Mouse (Mus musculus) heart, adult 2 months (tissue): ENCODE results near the gene Get4. TPM values are rescaled to one million over a fixed set of nuclear protein-coding genes. Genes with fewer than 3 reads are reported as not detected.

Experiments
- DNase-seq, 2 experiments: peaks; one replicate each; pipeline ENCODE4 v3.0.0; 2021
- H3K27ac ChIP-seq: fragments of 200-600 bp; 2 replicates; pipeline ENCODE4 v1.8.1; 2022
- H3K27me3 ChIP-seq: fragments of 200-500 bp; 2 replicates; pipeline ENCODE4 v1.6.1; 2012; ENCODE audit warnings: mild to moderate bottlenecking, low read length, inconsistent platforms, mixed read lengths; ENCODE audit not compliant: control insufficient read depth, insufficient read depth
- H3K36me3 ChIP-seq: fragments of 200-500 bp; 2 replicates; pipeline ENCODE4 v1.6.1; 2012; ENCODE audit warnings: low read length, inconsistent platforms; ENCODE audit not compliant: control insufficient read depth, insufficient read depth
- H3K4me1 ChIP-seq: fragments of 200-500 bp; 2 replicates; pipeline ENCODE4 v1.6.1; 2011; ENCODE audit warnings: low read length; ENCODE audit not compliant: control insufficient read depth, insufficient read depth
- H3K4me3 ChIP-seq: fragments of 200-600 bp; 2 replicates; pipeline ENCODE4 v1.8.1; 2022
- H3K79me2 ChIP-seq: fragments of 200-500 bp; replicated peaks from 2 replicates; pipeline ENCODE4 v1.6.1; 2012; ENCODE audit warnings: mild to moderate bottlenecking, inconsistent platforms, low read length, moderate library complexity, mixed read lengths; ENCODE audit not compliant: control insufficient read depth, insufficient read depth
- H3K9ac ChIP-seq: fragments of 200-500 bp; 2 replicates; pipeline ENCODE4 v1.6.1; 2012; ENCODE audit warnings: low read depth, mild to moderate bottlenecking, control low read depth, inconsistent platforms, low read length, mixed read lengths
- CTCF ChIP-seq: fragments of 200-600 bp; IDR thresholded peaks from 2 replicates; pipeline ENCODE4 v1.8.1; 2022; ENCODE audit warnings: antibody characterized with exemption, mild to moderate bottlenecking, moderate library complexity
- EP300 ChIP-seq: fragments of 200-500 bp; IDR thresholded peaks from 2 replicates; pipeline ENCODE4 v1.6.1; 2011; ENCODE audit warnings: low read depth, low read length, control low read depth; ENCODE audit not compliant: insufficient read depth
- POLR2A ChIP-seq: fragments of 200-500 bp; IDR thresholded peaks from 2 replicates; pipeline ENCODE4 v1.6.1; 2011; ENCODE audit warnings: mild to moderate bottlenecking, low read depth, low read length, control low read depth; ENCODE audit not compliant: insufficient read depth
- WGBS: fragments of 180-500 bp; shearing (Covaris S2); methylation state at CpG from one replicate; pipeline ENCODE4 v1.1.7; 2018; 5-methylcytosine and 5-hydroxymethylcytosine counted together
- intact Hi-C: fragments of 180-260 bp; cut with DNase I; formaldehyde crosslinking; loops from one replicate; pipeline ENCODE4 v1.15.1; 2025
- polyA plus RNA-seq: library from polyadenylated mRNA; depleted of rRNA; stranded (reverse); fragments of >200 nt; gene quantifications from 2 replicates; pipeline ENCODE4 v1.2.3, GENCODE M21; 2012
- total RNA-seq, 2 experiments: library from RNA; stranded (reverse); gene quantifications; 2 replicates each; pipeline ENCODE4 v1.2.3; 2021

Get4 gene
- total and polyA plus RNA-seq, 3 experiments: 38.2 to 57.3 (median 45.4) TPM

GRCm38 (mm10) chr5:139208871-139209684, 43.0 kb upstream of the Get4 start:
- Histone ChIP-seq H3K9ac (no peak overlapping the region), H3K4me3 (no peak overlapping the region), H3K27ac (no peak overlapping the region), H3K79me2 (peaks cover 16% of the 10 kb centered on the region), H3K27me3 (no peaks in the 10 kb centered on the region), H3K4me1 (peaks cover 1% of the 10 kb centered on the region), H3K36me3 (0 out of 2 replicates have a peak, but pooled peaks cover 4% of the 10 kb centered on the region)
- TF ChIP-seq CTCF (peak; percentile 56), EP300 (no peak)
- WGBS: 88% methylated on average over 10 of the region's 10 CpGs
- intact Hi-C loops: no loop called here
- no peak for DNase-seq

- Histone ChIP-seq H3K36me3 (0 out of 2 replicates have a peak, but pooled peaks cover 4% of the 10 kb centered on the region), H3K27me3 (no peaks in the 10 kb centered on the region), H3K9ac (no peak overlapping the region), H3K4me1 (peaks cover 1% of the 10 kb centered on the region), H3K79me2 (peaks cover 16% of the 10 kb centered on the region), H3K27ac (no peak overlapping the region), H3K4me3 (no peak overlapping the region)
- intact Hi-C loops: no loop called here
- 88% methylated on average over 7 of the region's 7 CpGs for WGBS
- TF ChIP-seq CTCF (no peak), POLR2A (no peak), EP300 (no peak)
- DNase-seq: no peak
Measured at GRCm38 (mm10) chr5:139209685-139210026, 42.5 kb upstream of the Get4 start.

GRCm38 (mm10) chr5:139211737-139212385, 40.3 kb upstream of the Get4 start:
- intact Hi-C loops: no loop called here
- Histone ChIP-seq H3K27me3 (no peaks in the 10 kb centered on the region), H3K4me1 (peaks cover 3% of the 10 kb centered on the region), H3K4me3 (no peak overlapping the region), H3K36me3 (peaks cover 6% of the 10 kb centered on the region), H3K79me2 (peaks cover 15% of the 10 kb centered on the region), H3K27ac (no peak overlapping the region), H3K9ac (no peak overlapping the region)
- no peak for TF ChIP-seq POLR2A
- no peak for TF ChIP-seq CTCF
- no peak for TF ChIP-seq EP300
- WGBS: 71% methylated on average over 11 of the region's 11 CpGs
- DNase-seq: no peak

- peaks cover 10% of the 10 kb centered on the region for H3K79me2 ChIP-seq
- no peak overlapping the region for H3K9ac ChIP-seq
- intact Hi-C loops: no loop called here
- H3K4me3 ChIP-seq: no peak overlapping the region
- no peak for DNase-seq
- H3K27me3 ChIP-seq: no peaks in the 10 kb centered on the region
- TF ChIP-seq EP300 (no peak), CTCF (no peak), POLR2A (no peak)
- no peak overlapping the region for H3K27ac ChIP-seq
- H3K36me3 ChIP-seq: peaks cover 6% of the 10 kb centered on the region
- peaks cover 3% of the 10 kb centered on the region for H3K4me1 ChIP-seq
Measured at GRCm38 (mm10) chr5:139214298-139214697, 37.8 kb upstream of the Get4 start.

GRCm38 (mm10) chr5:139215184-139215583, 36.9 kb upstream of the Get4 start:
- H3K36me3 ChIP-seq: peaks cover 6% of the 10 kb centered on the region
- no peak overlapping the region for H3K27ac ChIP-seq
- peaks cover 5% of the 10 kb centered on the region for H3K4me1 ChIP-seq
- WGBS: 93% methylated on average over 5 of the region's 5 CpGs
- TF ChIP-seq POLR2A: no peak
- no peak for TF ChIP-seq CTCF
- TF ChIP-seq EP300: no peak
- intact Hi-C loops: no loop called here
- no peak overlapping the region for H3K9ac ChIP-seq
- H3K27me3 ChIP-seq: no peaks in the 10 kb centered on the region
- no peak overlapping the region for H3K4me3 ChIP-seq
- H3K79me2 ChIP-seq: peaks cover 10% of the 10 kb centered on the region
- DNase-seq: no peak

- Histone ChIP-seq H3K27ac (no peak overlapping the region; the same call in 1 of the 2 replicates), H3K4me1 (peaks cover 7% of the 10 kb centered on the region), H3K79me2 (peaks cover 6% of the 10 kb centered on the region; the same call in 1 of the 2 replicates), H3K27me3 (no peaks in the 10 kb centered on the region), H3K36me3 (peaks cover 3% of the 10 kb centered on the region), H3K9ac (no peak overlapping the region), H3K4me3 (no peak overlapping the region)
- 60% methylated on average over 2 of the region's 2 CpGs for WGBS
- no peak for TF ChIP-seq EP300
- TF ChIP-seq POLR2A: no peak
- no peak for TF ChIP-seq CTCF
- no peak for DNase-seq
- intact Hi-C loops: no loop called here
Measured at GRCm38 (mm10) chr5:139216121-139216520, 36.0 kb upstream of the Get4 start.
